Mouse (Mus musculus): Measurements from ENCODE around the gene Tmco1.

GRCm38 (mm10) chr1:167285356-167285755 lies 22.8 kb upstream of the Tmco1 start:
- TF ChIP-seq CTCF (IDR thresholded peaks at IDR 0.05 in 2 of 3, conservative IDR thresholded peaks at IDR 0.05 in 1 of 3; ENCODE audit: control insufficient read depth in 1 of 3, insufficient read depth in 1 of 3, low read depth in 2 of 3, low read length in 3 of 3, poor library complexity in 1 of 3, severe bottlenecking in 1 of 3), result no peak
- TF ChIP-seq EP300 (IDR thresholded peaks at IDR 0.05; ENCODE audit: low read depth in 1 of 2, low read length in 2 of 2), result no peak
- TF ChIP-seq ZNF384 (IDR thresholded peaks at IDR 0.05; ENCODE audit: low read depth, low read length), result no peak
- TF ChIP-seq UBTF (IDR thresholded peaks at IDR 0.05; ENCODE audit: borderline replicate concordance, insufficient read depth, low read depth, low read length), result no peak
- TF ChIP-seq POLR2A (IDR thresholded peaks at IDR 0.05; ENCODE audit: control insufficient read depth in 1 of 2, insufficient read depth in 1 of 2, low read depth in 1 of 2, low read length in 2 of 2, poor library complexity in 1 of 2), result no peak
- no peak for TF ChIP-seq ZMIZ1 (IDR thresholded peaks at IDR 0.05; ENCODE audit: low read depth, low read length)
- no peak for TF ChIP-seq MAFK (IDR thresholded peaks at IDR 0.05; ENCODE audit: borderline replicate concordance, low read depth, low read length)
- TF ChIP-seq SIN3A (IDR thresholded peaks at IDR 0.05; ENCODE audit: low read length), result no peak
